Mouse (Mus musculus): ENCODE measurements around the gene AC131692.1. TPM values are rescaled to one million over a fixed set of nuclear protein-coding genes. Genes with fewer than 3 reads are reported as not detected.

Gene AC131692.1
- not detected for total RNA-seq (2021)

GRCm38 (mm10) chr19:6094119-6094518 lies at the start of gene AC131692.1:
AC131692.1 (plus strand) TSS chr19:6094419.
- no peak for DNase-seq (ENCODE audit: low spot score in 2 of 2)

GRCm38 (mm10) chr19:6045366-6046293 lies 48.6 kb upstream of the AC131692.1 start:
- no peak for DNase-seq (ENCODE audit: low spot score in 2 of 2)
- intact Hi-C loops (cut with DNase I) = loop anchor here (1.0 to 2.0 kb wide), 2 partner anchors 39 to 81 kb away; partner anchors contain the start of genes Cdca5, Pola2 and Zfpl1

More at GRCm38 (mm10) chr19:6094119-6094518, at the start of gene AC131692.1:
- intact Hi-C loops (cut with DNase I) = no loop called here

DNA sequence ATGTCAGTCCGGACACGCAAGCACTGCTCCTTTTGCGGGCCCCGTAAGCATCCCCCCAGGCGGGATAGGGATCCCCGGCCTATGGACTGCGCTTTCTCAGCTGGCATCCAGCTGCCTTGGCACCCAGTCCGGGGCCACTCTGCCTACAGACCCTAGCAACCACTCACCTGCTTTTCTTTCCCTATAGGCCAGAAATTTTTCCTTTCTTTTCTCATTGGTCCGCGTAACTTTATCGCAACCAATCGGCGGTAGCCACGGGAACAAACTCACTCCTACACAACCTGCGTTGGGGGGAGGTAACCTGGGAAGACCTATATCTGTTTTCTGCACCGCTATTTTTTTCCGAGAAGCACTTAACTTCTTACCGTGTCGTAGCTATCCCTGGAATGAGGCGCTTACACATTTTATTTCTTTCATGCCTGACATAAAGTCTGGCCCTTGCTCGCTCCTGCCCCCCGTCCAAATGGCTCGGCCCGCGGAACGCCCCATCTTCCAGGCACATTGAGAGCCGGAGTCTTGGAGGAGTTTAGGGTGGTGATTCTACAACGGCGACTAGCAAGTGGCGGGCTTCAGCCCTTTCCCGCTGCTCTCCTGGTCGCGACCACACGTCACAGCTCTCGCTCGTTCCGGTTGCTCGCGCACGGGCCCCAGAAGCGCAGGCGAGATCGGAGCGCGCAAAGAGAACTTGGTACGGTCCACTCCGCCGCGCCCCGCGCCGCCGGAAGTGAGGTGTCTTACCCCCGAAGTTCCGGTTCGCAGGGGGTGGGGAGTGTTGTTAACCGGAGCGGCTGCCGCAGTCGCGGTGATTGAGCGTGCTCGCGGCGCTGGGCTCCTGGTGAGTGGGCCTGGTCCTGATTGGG lies 47.7 kb upstream of the AC131692.1 start, which contains the start of gene Syvn1:
Gene Syvn1 (plus strand): TSS at position 283 of the 860 bp plus-strand sequence.
- DNase-seq (ENCODE audit: low spot score in 2 of 2) = peak; percentile 92
- intact Hi-C loops (cut with DNase I) = loop anchor here (1.0 kb wide), 1 partner anchor 38 kb away; the partner anchor contains the start of genes Cdca5 and Zfpl1

DNA sequence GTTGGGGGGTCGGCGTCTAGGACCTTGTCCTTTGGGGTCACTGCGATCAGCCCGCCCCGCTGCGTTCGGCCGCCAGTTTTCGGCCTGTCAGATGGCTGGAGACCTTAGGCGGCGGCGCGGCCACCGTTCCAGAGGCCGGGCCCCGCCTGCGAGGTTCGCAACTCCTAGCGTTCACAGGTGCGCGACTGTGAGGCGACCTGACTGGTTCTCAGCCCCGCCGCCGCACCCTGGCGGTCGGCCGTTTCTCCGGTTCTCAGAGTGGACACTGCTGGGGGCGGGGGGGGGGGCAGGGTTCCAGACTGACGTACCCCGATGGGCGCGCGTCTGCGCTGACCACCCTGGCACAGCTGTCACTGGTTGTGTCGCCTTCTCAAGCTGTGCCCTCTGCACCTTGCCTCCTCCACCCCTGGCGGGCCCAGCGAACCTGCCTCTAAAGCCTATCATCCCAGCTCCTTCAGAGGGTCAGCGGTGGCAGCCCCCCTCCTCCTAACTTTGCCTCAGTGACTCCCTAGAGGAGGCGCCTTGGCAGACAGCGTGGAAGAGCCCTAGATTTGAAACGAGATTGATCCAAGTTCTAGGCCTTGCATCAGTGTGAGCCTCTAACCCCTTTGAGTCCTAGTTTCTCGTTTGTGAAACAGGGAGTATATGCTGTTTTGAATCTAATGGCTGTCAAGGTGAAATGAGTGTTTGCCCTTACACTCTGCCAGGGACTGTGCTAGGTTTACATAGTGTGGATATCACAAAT lies 46.9 kb upstream of the AC131692.1 start:
- intact Hi-C loops (cut with DNase I) = no loop called here
- DNase-seq (ENCODE audit: low spot score in 2 of 2) = no peak

DNA sequence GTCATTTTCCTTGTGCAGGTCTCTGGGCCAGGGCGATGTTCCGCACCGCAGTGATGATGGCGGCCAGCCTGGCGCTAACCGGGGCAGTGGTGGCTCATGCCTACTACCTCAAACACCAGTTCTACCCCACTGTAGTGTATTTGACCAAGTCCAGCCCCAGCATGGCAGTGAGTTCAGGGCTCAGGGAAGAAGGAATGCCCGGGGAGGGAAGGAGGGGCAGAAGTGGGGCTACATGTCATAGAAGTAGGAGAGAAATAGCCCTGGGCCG lies 46.4 kb upstream of the AC131692.1 start:
- intact Hi-C loops (cut with DNase I) = no loop called here
- DNase-seq (ENCODE audit: low spot score in 2 of 2) = no peak

DNA sequence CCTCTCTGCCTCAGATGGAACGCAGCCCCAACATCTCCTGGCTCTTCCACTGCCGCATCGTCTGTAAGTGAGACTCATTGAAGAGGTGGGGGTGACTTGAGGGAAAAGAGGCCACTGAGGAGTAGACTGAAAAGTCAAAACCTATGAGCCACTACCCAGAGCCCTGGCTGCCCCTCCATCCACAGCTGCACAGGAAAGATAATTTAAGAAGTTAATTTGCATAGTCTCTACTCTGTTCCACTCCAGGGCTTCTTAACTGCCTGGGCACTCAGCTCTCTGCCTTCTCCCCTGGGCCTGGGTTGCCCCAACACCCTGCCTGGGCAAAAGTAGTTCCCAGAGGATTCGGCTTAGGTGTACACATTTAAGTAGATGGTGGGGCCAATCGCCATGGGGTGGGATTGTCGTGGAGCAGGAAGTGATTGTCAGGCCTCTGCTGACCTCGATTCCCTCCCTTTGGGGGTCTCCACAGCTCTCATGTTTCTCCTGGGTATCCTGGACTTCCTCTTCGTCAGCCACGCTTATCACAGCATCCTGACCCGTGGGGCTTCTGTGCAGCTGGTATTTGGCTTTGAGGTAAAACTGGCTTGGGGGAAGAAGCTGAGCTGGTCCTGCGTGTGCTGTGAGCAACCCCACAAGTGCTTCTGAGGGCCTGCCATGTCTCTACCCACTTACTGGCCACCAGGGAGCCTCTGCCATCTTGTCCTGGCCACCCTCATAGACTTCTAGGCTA lies 45.4 kb upstream of the AC131692.1 start:
- intact Hi-C loops (cut with DNase I) = no loop called here
- DNase-seq (ENCODE audit: low spot score in 2 of 2) = no peak

DNA sequence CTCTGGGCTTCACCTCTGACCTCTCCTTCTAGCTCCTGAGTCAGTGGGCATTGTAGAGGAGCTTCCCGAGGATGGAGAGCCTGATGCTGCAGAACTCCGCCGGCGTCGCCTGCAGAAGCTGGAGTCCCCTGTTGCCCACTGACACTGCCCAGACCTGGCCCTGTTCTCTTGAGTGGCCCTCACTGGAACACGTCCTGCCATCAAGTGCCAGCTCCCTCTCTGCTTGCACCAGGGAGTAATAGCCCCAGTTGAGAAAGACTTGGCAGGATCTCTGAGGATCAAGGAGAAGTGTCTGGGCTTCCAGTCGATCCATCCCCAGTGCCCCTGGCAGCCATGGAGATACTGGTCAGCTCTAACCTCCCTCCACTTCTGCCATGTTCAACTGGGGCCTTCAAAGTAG lies 41.7 kb upstream of the AC131692.1 start:
- no peak for DNase-seq (ENCODE audit: low spot score in 2 of 2)
- intact Hi-C loops (cut with DNase I) = loop anchor here (5.0 kb wide), 1 partner anchor 335 kb away; no protein-coding TSS in a partner anchor

DNA sequence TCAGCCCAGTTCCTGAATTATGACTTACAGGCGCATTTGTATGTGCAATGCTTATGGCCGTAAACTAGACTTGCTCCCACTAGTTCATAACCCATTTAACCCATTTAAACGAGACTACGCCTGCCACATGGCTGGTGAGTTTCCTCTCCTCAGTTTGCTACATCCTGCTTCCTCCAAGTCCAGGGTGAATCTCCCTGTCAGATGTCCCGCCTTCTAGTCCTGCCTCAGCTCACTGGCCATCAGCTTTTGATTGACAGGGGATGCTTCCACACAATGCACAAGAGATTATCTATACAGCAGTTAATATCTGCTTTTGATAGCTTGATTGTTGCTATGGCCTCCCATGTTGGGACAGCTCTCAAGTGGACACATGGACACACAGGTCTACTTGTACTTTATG lies 39.9 kb upstream of the AC131692.1 start:
- no peak for DNase-seq (ENCODE audit: low spot score in 2 of 2)
- intact Hi-C loops (cut with DNase I) = loop anchor here (5.0 kb wide), 1 partner anchor 337 kb away; no protein-coding TSS in a partner anchor

DNA sequence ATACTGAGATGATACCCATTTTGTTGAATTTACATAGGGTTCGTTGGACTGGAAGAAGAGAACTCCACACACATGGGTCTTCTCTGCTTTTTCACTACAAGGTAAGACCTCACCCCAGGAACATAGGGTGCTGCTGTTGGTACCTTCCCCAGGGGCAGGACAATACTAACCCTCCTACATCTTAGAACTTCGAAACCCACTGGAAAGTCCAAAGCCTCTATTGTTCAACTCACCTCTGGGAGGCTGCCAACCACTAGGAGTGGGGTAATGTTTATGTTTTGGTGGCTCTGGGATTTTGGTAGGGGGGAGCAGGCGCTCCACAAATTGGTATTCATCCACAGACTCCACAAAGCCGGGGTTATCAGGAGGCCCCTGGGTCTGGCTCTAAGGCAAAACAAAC lies 37.5 kb upstream of the AC131692.1 start:
- intact Hi-C loops (cut with DNase I) = loop anchor here (2.0 kb wide), 1 partner anchor 28 kb away; the partner anchor contains the start of genes Cdca5 and Zfpl1
- DNase-seq (ENCODE audit: low spot score in 2 of 2) = no peak

- DNase-seq (ENCODE audit: low spot score in 2 of 2) = peak; percentile 99
- intact Hi-C loops (cut with DNase I) = loop anchor here (2.0 kb wide), 1 partner anchor 27 kb away; the partner anchor contains the start of genes Cdca5 and Zfpl1
These were observed 36.7 kb upstream of the AC131692.1 start, which contains the start of the genes Mrpl49 and Fau for GRCm38 (mm10) chr19:6057313-6058096. Mrpl49 (minus strand) TSS chr19:6057785. Fau (plus strand) TSS chr19:6057844.

DNA sequence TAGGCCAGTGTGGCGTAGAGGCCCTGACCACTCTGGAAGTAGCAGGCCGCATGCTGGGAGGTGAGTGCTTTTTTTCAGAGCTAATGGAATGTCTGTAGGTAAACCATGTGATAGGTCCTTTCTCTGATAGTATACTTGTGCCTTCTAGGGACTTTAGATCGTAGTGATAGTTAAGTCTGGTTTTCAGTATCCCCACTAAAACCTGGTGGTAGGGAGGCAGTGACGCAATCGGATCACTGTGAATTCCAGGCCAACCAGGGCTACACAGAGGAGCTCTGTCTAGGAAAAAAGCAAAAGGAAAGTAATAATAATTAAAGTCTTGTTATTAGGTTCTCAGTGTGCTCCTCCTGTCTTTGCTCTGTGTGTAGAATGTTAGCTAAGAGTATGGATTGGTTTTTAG lies 35.7 kb upstream of the AC131692.1 start:
- no peak for DNase-seq (ENCODE audit: low spot score in 2 of 2)
- intact Hi-C loops (cut with DNase I) = no loop called here

- no peak for DNase-seq (ENCODE audit: low spot score in 2 of 2)
- intact Hi-C loops (cut with DNase I) = no loop called here
These were observed 35.3 kb upstream of the AC131692.1 start for GRCm38 (mm10) chr19:6058966-6059365.

DNA sequence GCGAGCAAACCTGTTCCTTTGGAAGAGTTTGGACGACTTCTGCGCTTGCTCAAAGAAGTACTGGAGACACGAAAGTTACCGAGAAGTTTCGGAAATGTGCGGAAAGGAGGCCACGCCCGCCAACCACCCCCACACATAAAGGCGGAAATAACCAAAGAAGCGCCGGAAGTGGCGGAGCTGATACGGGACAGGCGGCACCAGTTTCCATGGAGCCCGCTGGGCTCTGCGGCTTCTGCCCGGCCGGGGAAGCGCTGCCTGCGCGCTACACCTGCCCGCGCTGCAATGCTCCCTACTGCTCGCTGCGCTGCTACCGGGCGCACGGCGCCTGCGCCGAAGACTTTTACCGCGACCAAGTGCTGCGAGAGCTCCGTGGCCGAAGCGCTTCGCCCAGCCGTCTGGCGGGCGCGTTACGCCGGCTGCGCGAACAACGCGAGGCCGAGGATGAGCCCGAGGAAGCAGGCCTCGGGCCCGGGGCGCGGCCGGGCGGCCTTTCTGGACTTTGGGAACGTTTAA lies 33.1 kb upstream of the AC131692.1 start, which contains the start of gene Znhit2:
Gene Znhit2 (plus strand): TSS at position 172 of the 513 bp plus-strand sequence.
- intact Hi-C loops (cut with DNase I) = no loop called here
- DNase-seq (ENCODE audit: low spot score in 2 of 2) = peak; percentile 93 to 94

DNA sequence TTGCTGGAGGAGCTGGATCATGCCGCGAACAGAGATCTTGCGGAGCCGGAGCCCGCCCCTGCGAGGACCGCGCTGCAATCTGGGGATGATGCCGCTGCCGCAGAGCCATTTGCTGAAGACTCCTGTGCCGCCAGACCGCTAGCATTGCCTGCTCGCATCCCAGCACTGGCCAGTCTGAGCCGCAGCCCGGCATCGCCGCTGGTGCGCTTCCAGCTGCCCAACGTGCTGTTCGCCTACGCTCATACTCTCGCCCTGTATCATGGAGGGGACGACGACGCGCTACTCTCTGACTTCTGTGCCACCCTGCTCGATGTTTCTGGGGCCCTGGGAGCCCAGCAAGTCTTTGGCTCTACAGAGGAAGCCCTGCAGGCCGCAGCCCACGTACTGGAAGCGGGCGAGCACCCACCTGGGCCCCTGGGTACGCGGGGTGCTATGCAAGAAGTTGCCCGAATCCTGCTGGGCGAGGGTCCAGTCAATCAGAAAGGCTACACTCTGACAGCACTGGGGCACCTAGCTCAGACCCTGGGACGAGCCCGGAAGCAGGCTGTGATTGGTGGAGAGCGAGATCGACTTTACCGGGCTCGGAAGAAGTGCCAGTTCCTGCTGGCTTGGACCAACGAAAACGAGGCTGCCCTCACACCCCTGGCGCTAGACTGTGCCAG lies 32.4 kb upstream of the AC131692.1 start:
- intact Hi-C loops (cut with DNase I) = no loop called here
- peak; percentile 57 to 65 for DNase-seq (ENCODE audit: low spot score in 2 of 2)

GRCm38 (mm10) chr19:6062418-6062817 lies 31.8 kb upstream of the AC131692.1 start:
- intact Hi-C loops (cut with DNase I) = no loop called here
- DNase-seq (ENCODE audit: low spot score in 2 of 2) = no peak

GRCm38 (mm10) chr19:6063081-6063480 lies 31.1 kb upstream of the AC131692.1 start:
- intact Hi-C loops (cut with DNase I) = no loop called here
- DNase-seq (ENCODE audit: low spot score in 2 of 2) = no peak

DNA sequence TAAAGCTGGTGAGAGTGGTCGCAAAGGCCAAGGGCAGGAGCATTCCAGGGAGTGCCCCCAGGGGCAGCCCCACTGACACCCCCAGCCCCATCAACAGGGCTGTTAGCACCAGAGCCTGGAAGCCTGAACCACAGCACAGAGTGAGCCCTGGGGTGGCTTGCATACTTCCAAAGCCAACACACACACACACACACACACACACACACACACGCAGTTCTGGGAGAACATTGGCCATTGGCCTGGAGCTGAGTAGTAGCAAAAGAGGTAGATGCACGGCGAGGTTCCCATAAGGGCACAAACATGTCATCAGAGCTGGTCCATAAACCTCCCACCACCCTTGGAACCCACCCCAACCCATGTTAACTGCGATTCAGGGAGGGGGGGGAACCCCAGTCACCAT lies 27.6 kb upstream of the AC131692.1 start:
- intact Hi-C loops (cut with DNase I) = loop anchor here (5.0 kb wide), 1 partner anchor 271 kb away; no protein-coding TSS in a partner anchor
- DNase-seq (ENCODE audit: low spot score in 2 of 2) = no peak
